Mouse (Mus musculus) lung, postnatal 0 days (tissue): ENCODE measurements at regions not wholly inside any gene's neighbourhood (a gene's known extent, or its start where the extent isn't known, plus 50 kb on each side); places are given as distances from the start of the nearest gene placed in this dataset.

Experiments
- CTCF ChIP-seq: IDR thresholded peaks from 2 replicates; pipeline ENCODE4 v1.5.1; 2016; ENCODE audit warnings: antibody characterized with exemption, mild to moderate bottlenecking
- EP300 ChIP-seq: IDR thresholded peaks from 2 replicates; pipeline ENCODE4 v1.6.1; 2016; ENCODE audit warnings: antibody characterized with exemption, mild to moderate bottlenecking, control low read depth

- TF ChIP-seq CTCF (no peak; the same call in 1 of the 2 replicates), EP300 (no peak)
These were observed 294.6 kb upstream of the Klf3 start for GRCm38 (mm10) chr5:64508565-64508964.
